Mouse (Mus musculus): ENCODE measurements at regions not wholly inside any gene's neighbourhood (a gene's known extent, or its start where the extent isn't known, plus 50 kb on each side); places are given as distances from the start of the nearest gene placed in this dataset.

DNA sequence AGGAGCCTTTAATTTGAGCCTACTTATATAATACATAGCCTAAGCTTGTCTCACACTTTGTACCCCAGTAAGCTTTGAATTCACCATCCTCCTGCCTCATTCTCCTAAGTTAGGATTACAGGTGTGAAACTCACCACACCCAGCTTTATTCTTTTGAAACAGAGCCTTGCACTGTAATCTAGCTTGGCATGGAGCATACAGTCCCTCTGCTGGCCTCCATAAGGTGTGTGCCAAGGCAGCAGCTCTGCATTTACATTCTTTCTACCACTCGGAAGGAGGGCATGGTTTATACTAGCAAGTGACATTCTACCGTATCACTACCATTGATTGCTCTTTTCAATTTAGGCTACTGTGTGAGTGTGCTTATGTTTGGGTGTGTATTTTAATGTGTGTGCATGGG, 65.7 kb downstream of the Jrkl start:
- ATAC-seq (ENCODE audit: low FRiP score, low TSS enrichment) (no peak), DNase-seq (ENCODE audit: low spot score) (no peak)
- Histone ChIP-seq H3K27ac (replicated peaks) (no peak overlapping the region), H3K9me3 (ENCODE audit: control insufficient read depth, low read length) (no peaks in the 10 kb centered on the region), H3K4me3 (ENCODE audit: low read depth, low read length) (no peak overlapping the region), H3K4me1 (replicated peaks; ENCODE audit: control insufficient read depth, insufficient read depth) (no peaks in the 10 kb centered on the region), H3K4me2 (replicated peaks; ENCODE audit: low read depth) (no peak overlapping the region), H3K9ac (ENCODE audit: low read length) (no peak overlapping the region), H3K36me3 (ENCODE audit: control insufficient read depth, insufficient read depth, low read length) (no peaks in the 10 kb centered on the region), H3K27me3 (ENCODE audit: control insufficient read depth, insufficient read depth, low read length) (no peaks in the 10 kb centered on the region)
- 48% methylated on average over 2 of the region's 2 CpGs for WGBS
- TF ChIP-seq EP300 (optimal IDR thresholded peaks at IDR 0.05): no peak
- peak; percentile 20; the same call in 1 of the 2 replicates for TF ChIP-seq CTCF (IDR thresholded peaks at IDR 0.05; ENCODE audit: low read depth)

All from stomach, postnatal 0 days (tissue).